Mouse (Mus musculus) large intestine, adult 2 months (tissue): Measurements from ENCODE around the gene Fndc3b. TPM values are rescaled to one million over a fixed set of nuclear protein-coding genes. Genes with fewer than 3 reads are reported as not detected.
A peak's percentile ranks its signal among the peaks of the same experiment; 100 is the strongest.
"Not testable (repeated sequence)": the region's sequence is repeated elsewhere in the genome, so short reads cannot be mapped to it uniquely, and the experiment has no call there.

Source experiments
- DNase-seq: peaks from one replicate; pipeline ENCODE4 v3.0.0-alpha.2; 2012; ENCODE audit warnings: low read depth, low spot score
- WGBS: fragments of 180-500 bp; shearing (Covaris S2); methylation state at CpG from one replicate; pipeline ENCODE4 v1.1.7; 2018; 5-methylcytosine and 5-hydroxymethylcytosine counted together
- polyA plus RNA-seq: library from polyadenylated mRNA; depleted of rRNA; stranded (reverse); fragments of >200 nt; gene quantifications from 2 replicates; pipeline ENCODE4 v1.2.3, GENCODE M21; 2012

The Fndc3b gene
- polyA plus RNA-seq, 1 experiment, result 5.7 TPM

- 55% methylated on average over 3 of the region's 3 CpGs for WGBS
- DNase-seq, result no peak
Observed at GRCm38 (mm10) chr3:27484698-27485097, 226.4 kb downstream of the Fndc3b start.

- 85% methylated on average over 10 of the region's 10 CpGs for WGBS
Observed at GRCm38 (mm10) chr3:27483762-27484161, 227.3 kb downstream of the Fndc3b start.

GRCm38 (mm10) chr3:27483321-27483720 lies 227.8 kb downstream of the Fndc3b start:
- 89% methylated on average over 3 of the region's 3 CpGs for WGBS
- DNase-seq, result no peak

More at GRCm38 (mm10) chr3:27483762-27484161, 227.3 kb downstream of the Fndc3b start:
- DNase-seq, result no peak

- no peak for DNase-seq
- 89% methylated on average over 5 of the region's 5 CpGs for WGBS
Observed at GRCm38 (mm10) chr3:27481738-27482137, 229.4 kb downstream of the Fndc3b start.

- no peak for DNase-seq
- 67% methylated on average over 2 of the region's 2 CpGs for WGBS
Observed at GRCm38 (mm10) chr3:27479378-27479777, 231.7 kb downstream of the Fndc3b start.

- no peak for DNase-seq
- WGBS, result 85% methylated on average over 16 of the region's 16 CpGs
Observed at GRCm38 (mm10) chr3:27478563-27479156, 232.4 kb downstream of the Fndc3b start.

- WGBS, result 87% methylated on average over 3 of the region's 3 CpGs
- not testable (repeated sequence) for DNase-seq
Observed at GRCm38 (mm10) chr3:27477749-27478148, 233.4 kb downstream of the Fndc3b start.

GRCm38 (mm10) chr3:27475899-27476298 lies 235.2 kb downstream of the Fndc3b start:
- WGBS, result 89% methylated on average over 7 of the region's 7 CpGs
- no peak for DNase-seq

GRCm38 (mm10) chr3:27473801-27474599 lies 237.1 kb downstream of the Fndc3b start:
- DNase-seq, result no peak
- 92% methylated on average over 14 of the region's 14 CpGs for WGBS

GRCm38 (mm10) chr3:27472846-27473245 lies 238.3 kb downstream of the Fndc3b start:
- 98% methylated on average over 3 of the region's 3 CpGs for WGBS
- DNase-seq, result no peak

GRCm38 (mm10) chr3:27470781-27471180 lies 240.3 kb downstream of the Fndc3b start:
- 82% methylated on average over 8 of the region's 8 CpGs for WGBS
- no peak for DNase-seq

- no peak for DNase-seq
- 95% methylated on average over 8 of the region's 8 CpGs for WGBS
Observed at GRCm38 (mm10) chr3:27469971-27470370, 241.1 kb downstream of the Fndc3b start.

GRCm38 (mm10) chr3:27467505-27468020 lies 243.5 kb downstream of the Fndc3b start:
- 76% methylated on average over 11 of the region's 11 CpGs for WGBS
- DNase-seq, result no peak

GRCm38 (mm10) chr3:27466297-27466901 lies 244.7 kb downstream of the Fndc3b start:
- DNase-seq, result peak; percentile 11
- 71% methylated on average over 7 of the region's 7 CpGs for WGBS

- 89% methylated on average over 7 of the region's 7 CpGs for WGBS
- no peak for DNase-seq
Observed at GRCm38 (mm10) chr3:27463373-27463772, 247.7 kb downstream of the Fndc3b start.

GRCm38 (mm10) chr3:27462934-27463333 lies 248.2 kb downstream of the Fndc3b start:
- 77% methylated on average over 15 of the region's 15 CpGs for WGBS

GRCm38 (mm10) chr3:27462316-27462902 lies 248.7 kb downstream of the Fndc3b start:
- DNase-seq, result no peak
- 87% methylated on average over 9 of the region's 9 CpGs for WGBS

More at GRCm38 (mm10) chr3:27462934-27463333, 248.2 kb downstream of the Fndc3b start:
- no peak for DNase-seq

GRCm38 (mm10) chr3:27461861-27462260 lies 249.2 kb downstream of the Fndc3b start:
- 90% methylated on average over 7 of the region's 7 CpGs for WGBS
- no peak for DNase-seq

- DNase-seq, result peak; percentile 52
- WGBS, result 29% methylated on average over 1 of the region's 1 CpGs
Observed at GRCm38 (mm10) chr3:27461037-27461436, 250.1 kb downstream of the Fndc3b start.

- WGBS, result 87% methylated on average over 9 of the region's 9 CpGs
- no peak for DNase-seq
Observed at GRCm38 (mm10) chr3:27458416-27458815, 252.7 kb downstream of the Fndc3b start.
